ENCODE assay signal across 8 mouse cellular contexts in genomic region chr1:58303726-58304125, GRCm38 (mm10). TPM values are rescaled to one million over a fixed set of nuclear protein-coding genes. Genes with fewer than 3 reads are reported as not detected.
DNase-seq lines count a peak whose midpoint lies in the region; ATAC-seq and TF ChIP-seq lines count a peak whose summit lies in the region.

No protein-coding gene starts in this region.

- DNase-seq in kidney, adult 18-20 months, result no peak
- peak; percentile 73 for DNase-seq in embryonic facial prominence, embryonic 14.5 days (ENCODE audit: low spot score)
- DNase-seq in testis, postnatal 10 days (ENCODE audit: low spot score), result peak; percentile 66
- DNase-seq in cerebellum, adult 2 months, result no peak
- no peak for DNase-seq in right cerebral cortex, postnatal 14 days

- no peak overlapping the region for H3K4me2 ChIP-seq in kidney, embryonic 16.5 days (replicated peaks; ENCODE audit: low read depth, low read length)
- no peak overlapping the region for H3K4me2 ChIP-seq in embryonic facial prominence, embryonic 14.5 days (ENCODE audit: low read depth, low read length)
- H3K4me2 ChIP-seq in lung, embryonic 15.5 days, result no peak overlapping the region

- peak; percentile 78 for ATAC-seq in kidney, embryonic 16.5 days (ENCODE audit: low FRiP score, low TSS enrichment)
- peak; percentile 73 for ATAC-seq in embryonic facial prominence, embryonic 14.5 days (ENCODE audit: low read depth)
- ATAC-seq in lung, embryonic 15.5 days (ENCODE audit: borderline replicate concordance, extremely low read depth, low FRiP score, low TSS enrichment), result peak; percentile 64; the same call in 1 of the 2 replicates
- ATAC-seq in cerebellum, adult (ENCODE audit: insufficient number of reproducible peaks, low FRiP score, low TSS enrichment), result no peak

- H3K9me3 ChIP-seq in kidney, embryonic 16.5 days (ENCODE audit: low read length), result no peaks in the 10 kb centered on the region
- H3K9me3 ChIP-seq in embryonic facial prominence, embryonic 14.5 days (ENCODE audit: control insufficient read depth, low read length), result no peaks in the 10 kb centered on the region
- no peaks in the 10 kb centered on the region for H3K9me3 ChIP-seq in lung, embryonic 15.5 days

- TF ChIP-seq POLR2A in cerebellum, adult 2 months (IDR thresholded peaks at IDR 0.05; ENCODE audit: borderline replicate concordance, insufficient read depth, low read length), result no peak

- 65% methylated on average over 4 of the region's 4 CpGs for WGBS in kidney, embryonic 16.5 days
- 49% methylated on average over 4 of the region's 4 CpGs for WGBS in embryonic facial prominence, embryonic 14.5 days
- WGBS in lung, embryonic 15.5 days, result 68% methylated on average over 4 of the region's 4 CpGs
- 84% methylated on average over 4 of the region's 4 CpGs for WGBS in cerebellum, adult 2 months

- no peak overlapping the region for H3K4me3 ChIP-seq in kidney, embryonic 16.5 days (ENCODE audit: low read length)
- no peak overlapping the region for H3K4me3 ChIP-seq in embryonic facial prominence, embryonic 14.5 days (ENCODE audit: low read depth, low read length)
- H3K4me3 ChIP-seq in lung, embryonic 15.5 days, result no peak overlapping the region
- H3K4me3 ChIP-seq in cerebellum, adult 2 months (replicated peaks; ENCODE audit: insufficient read depth, low read depth, low read length), result no peak overlapping the region

- H3K4me1 ChIP-seq in kidney, embryonic 16.5 days (ENCODE audit: insufficient read depth, low read length), result peaks cover 6% of the 10 kb centered on the region
- peaks cover 12% of the 10 kb centered on the region for H3K4me1 ChIP-seq in embryonic facial prominence, embryonic 14.5 days (ENCODE audit: control insufficient read depth, insufficient read depth, low read length)
- H3K4me1 ChIP-seq in lung, embryonic 15.5 days, result peaks cover 4% of the 10 kb centered on the region
- peaks cover 2% of the 10 kb centered on the region; the same call in 1 of the 2 replicates for H3K4me1 ChIP-seq in cerebellum, adult 2 months (ENCODE audit: control insufficient read depth, insufficient read depth, low read length)

- no peak for TF ChIP-seq CTCF in cerebellum, adult 2 months (IDR thresholded peaks at IDR 0.05; ENCODE audit: borderline replicate concordance, insufficient read depth, low read depth, low read length)

- no peak overlapping the region for H3K27ac ChIP-seq in kidney, embryonic 16.5 days (ENCODE audit: low read length)
- H3K27ac ChIP-seq in embryonic facial prominence, embryonic 14.5 days (replicated peaks; ENCODE audit: low read depth, low read length), result peak overlapping the region; percentile 3
- 0 out of 2 replicates have a peak overlapping the region, but pooled peaks have one; percentile 18 for H3K27ac ChIP-seq in lung, embryonic 15.5 days
- H3K27ac ChIP-seq in cerebellum, adult 2 months (ENCODE audit: insufficient read depth, low read length), result no peak overlapping the region

- no peaks in the 10 kb centered on the region for H3K36me3 ChIP-seq in kidney, embryonic 16.5 days (ENCODE audit: insufficient read depth, low read length)
- H3K36me3 ChIP-seq in embryonic facial prominence, embryonic 14.5 days (ENCODE audit: control insufficient read depth, insufficient read depth, low read length), result no peaks in the 10 kb centered on the region
- no peaks in the 10 kb centered on the region for H3K36me3 ChIP-seq in lung, embryonic 15.5 days

- no peak overlapping the region for H3K9ac ChIP-seq in kidney, embryonic 16.5 days (replicated peaks; ENCODE audit: low read length)
- H3K9ac ChIP-seq in embryonic facial prominence, embryonic 14.5 days (ENCODE audit: low read depth, low read length), result no peak overlapping the region
- H3K9ac ChIP-seq in lung, embryonic 15.5 days, result no peak overlapping the region

- H3K27me3 ChIP-seq in kidney, embryonic 16.5 days (ENCODE audit: insufficient read depth, low read length), result no peaks in the 10 kb centered on the region
- no peaks in the 10 kb centered on the region for H3K27me3 ChIP-seq in embryonic facial prominence, embryonic 14.5 days (replicated peaks; ENCODE audit: control insufficient read depth, insufficient read depth, low read length)
- H3K27me3 ChIP-seq in lung, embryonic 15.5 days, result no peaks in the 10 kb centered on the region
- H3K27me3 ChIP-seq in cerebellum, adult 2 months (ENCODE audit: control insufficient read depth, insufficient read depth, low read length), result no peaks in the 10 kb centered on the region

RNA-seq across cellular contexts. Expression of gene Aox2, which starts 25.6 kb away (rescaled TPM):
- 0.05 and 0.09 TPM in 2 replicates for polyA plus RNA-seq in kidney, embryonic 16.5 days (2015; fragmentation: Nextera tagmentation; extraction: Ambion mirVana)
- 1.2 and 1.4 TPM in 2 replicates for polyA plus RNA-seq in embryonic facial prominence, embryonic 14.5 days (2014; fragmentation: Nextera tagmentation; extraction: Ambion mirVana)
- polyA plus RNA-seq in lung, embryonic 15.5 days (2015; fragmentation: Nextera tagmentation; extraction: Ambion mirVana), result 0.04 TPM in 1 of 2 replicates, not detected in the other
- 0.02 and 0.03 TPM in 2 replicates for polyA plus RNA-seq in cerebellum, adult 2 months (2012; rRNA removed)

Comparison
In these comparisons a context has a peak if more than half of its experiments do, and no peak if none do; other contexts are left out.
1. H3K27ac ChIP-seq: peak in embryonic facial prominence, embryonic 14.5 days (single experiment) and lung, embryonic 15.5 days (single experiment); none in kidney, embryonic 16.5 days (single experiment) and cerebellum, adult 2 months (single experiment).
2. DNase-seq: peak in embryonic facial prominence, embryonic 14.5 days (single experiment) and testis, postnatal 10 days (single experiment); none in kidney, adult 18-20 months (single experiment), cerebellum, adult 2 months (0 of 2) and right cerebral cortex, postnatal 14 days (single experiment).